Mouse (Mus musculus): Measurements from ENCODE around the gene Scn3b.

The Scn3b gene

GRCm38 (mm10) chr9:40296251-40296650, 27.2 kb downstream of the Scn3b start:
- POLR2A ChIA-PET, result interaction anchor here in 1 of 4 experiments (1.8 kb wide), 1 partner anchor 60 kb away, joined by 4 read pairs; no protein-coding TSS in a partner anchor
- CTCF ChIA-PET, result interaction anchor here in 1 of 4 experiments (1.0 kb wide), 1 partner anchor 34 kb away, joined by 6 read pairs; no protein-coding TSS in a partner anchor

- POLR2A ChIA-PET, result interaction anchor here in 1 of 4 experiments (3.7 kb wide), 1 partner anchor 58 kb away, joined by 15 read pairs; no protein-coding TSS in a partner anchor
- CTCF ChIA-PET, result interaction anchor here in 1 of 4 experiments (0.8 to 1.8 kb wide), 2 partner anchors 33 to 36 kb away, joined by 3 to 4 read pairs; no protein-coding TSS in a partner anchor
These were observed 29.0 kb downstream of the Scn3b start for GRCm38 (mm10) chr9:40297969-40298368.

GRCm38 (mm10) chr9:40299323-40299722, 30.3 kb downstream of the Scn3b start:
- POLR2A ChIA-PET, result interaction anchor here in 2 of 4 experiments (0.6 to 3.7 kb wide), 9 partner anchors 11 to 150 kb away, joined by 3 to 15 read pairs (median 4); no protein-coding TSS in a partner anchor
- CTCF ChIA-PET, result interaction anchor here in 2 of 4 experiments (1.2 to 1.8 kb wide), 2 partner anchors 32 to 34 kb away, joined by 4 to 5 read pairs; no protein-coding TSS in a partner anchor

- POLR2A ChIA-PET, result interaction anchor here in 2 of 4 experiments (0.6 to 3.7 kb wide), 14 partner anchors 10 to 149 kb away, joined by 3 to 15 read pairs (median 3); no protein-coding TSS in a partner anchor
- CTCF ChIA-PET, result interaction anchor here in 1 of 4 experiments (1.2 kb wide), 1 partner anchor 33 kb away, joined by 5 read pairs; no protein-coding TSS in a partner anchor
These were observed 31.3 kb downstream of the Scn3b start for GRCm38 (mm10) chr9:40300018-40300989.

- POLR2A ChIA-PET, result interaction anchor here in 1 of 4 experiments (1.4 to 3.7 kb wide), 2 partner anchors 62 to 65 kb away, joined by 3 to 15 read pairs; no protein-coding TSS in a partner anchor
- CTCF ChIA-PET, result no interaction called here
These were observed 32.5 kb downstream of the Scn3b start for GRCm38 (mm10) chr9:40301475-40301874.

GRCm38 (mm10) chr9:40302375-40302774, 33.4 kb downstream of the Scn3b start:
- CTCF ChIA-PET, result interaction anchor here in 1 of 4 experiments (1.2 kb wide), 1 partner anchor 31 kb away, joined by 4 read pairs; no protein-coding TSS in a partner anchor
- POLR2A ChIA-PET, result interaction anchor here in 2 of 4 experiments (1.3 to 1.8 kb wide), 3 partner anchors 10 to 64 kb away, joined by 3 to 6 read pairs (median 5); no protein-coding TSS in a partner anchor

- POLR2A ChIA-PET, result interaction anchor here in 2 of 4 experiments (1.1 to 1.5 kb wide), 3 partner anchors 35 to 65 kb away, joined by 3 to 6 read pairs (median 5); partner anchors contain the start of gene Scn3b (in 1 of the 2)
- CTCF ChIA-PET, result no interaction called here
These were observed 35.2 kb downstream of the Scn3b start for GRCm38 (mm10) chr9:40304243-40304642.

- ChIA-PET POLR2A (interaction anchor here in 1 of 4 experiments (1.1 kb wide), 1 partner anchor 13 kb away, joined by 3 read pairs; no protein-coding TSS in a partner anchor), CTCF (no interaction called here)
These were observed 38.3 kb downstream of the Scn3b start for GRCm38 (mm10) chr9:40307311-40307710.

GRCm38 (mm10) chr9:40309876-40310275, 40.9 kb downstream of the Scn3b start:
- ChIA-PET CTCF (interaction anchor here in 1 of 4 experiments (2.0 kb wide), 1 partner anchor 24 kb away, joined by 7 read pairs; no protein-coding TSS in a partner anchor), POLR2A (interaction anchor here in 2 of 4 experiments (0.8 to 5.5 kb wide), 8 partner anchors 7 to 109 kb away, joined by 3 to 21 read pairs (median 5); no protein-coding TSS in a partner anchor)

- CTCF ChIA-PET, result interaction anchor here in 2 of 4 experiments (0.6 to 1.1 kb wide), 2 partner anchors 13 to 18 kb away, joined by 3 to 7 read pairs; no protein-coding TSS in a partner anchor
- POLR2A ChIA-PET, result interaction anchor here in 2 of 4 experiments (0.5 to 5.5 kb wide), 10 partner anchors 9 to 406 kb away, joined by 3 to 21 read pairs (median 5); no protein-coding TSS in a partner anchor
These were observed 42.8 kb downstream of the Scn3b start for GRCm38 (mm10) chr9:40311813-40312212.

GRCm38 (mm10) chr9:40316865-40317660, 48.0 kb downstream of the Scn3b start:
- CTCF ChIA-PET, result interaction anchor here (0.7 to 1.6 kb wide), 6 partner anchors 14 to 70 kb away, joined by 3 to 4 read pairs (median 3); no protein-coding TSS in a partner anchor
- POLR2A ChIA-PET, result interaction anchor here in 2 of 4 experiments (0.6 to 2.6 kb wide), 10 partner anchors 8 to 78 kb away, joined by 3 to 6 read pairs (median 3); no protein-coding TSS in a partner anchor

- ChIA-PET CTCF (interaction anchor here (0.7 to 1.6 kb wide), 6 partner anchors 13 to 71 kb away, joined by 3 to 4 read pairs (median 3); no protein-coding TSS in a partner anchor), POLR2A (interaction anchor here in 2 of 4 experiments (0.8 to 2.6 kb wide), 10 partner anchors 9 to 78 kb away, joined by 3 to 6 read pairs (median 3); no protein-coding TSS in a partner anchor)
These were observed 48.7 kb downstream of the Scn3b start for GRCm38 (mm10) chr9:40317735-40318134.

- ChIA-PET POLR2A (interaction anchor here in 3 of 4 experiments (0.9 to 4.1 kb wide), 7 partner anchors 9 to 79 kb away, joined by 3 to 60 read pairs (median 4); no protein-coding TSS in a partner anchor), CTCF (interaction anchor here (0.6 to 1.2 kb wide), 6 partner anchors 11 to 79 kb away, joined by 3 to 5 read pairs (median 3); no protein-coding TSS in a partner anchor)
These were observed 49.8 kb downstream of the Scn3b start for GRCm38 (mm10) chr9:40318771-40319170.

- ChIA-PET POLR2A (interaction anchor here in 3 of 4 experiments (0.8 to 4.1 kb wide), 11 partner anchors 9 to 84 kb away, joined by 3 to 60 read pairs (median 13); no protein-coding TSS in a partner anchor), CTCF (interaction anchor here in 3 of 4 experiments (0.6 to 2.6 kb wide), 6 partner anchors 10 to 79 kb away, joined by 3 to 25 read pairs (median 5); no protein-coding TSS in a partner anchor)
These were observed 51.4 kb downstream of the Scn3b start for GRCm38 (mm10) chr9:40320405-40320804.

GRCm38 (mm10) chr9:40320879-40321667, 52.1 kb downstream of the Scn3b start:
- ChIA-PET POLR2A (interaction anchor here (0.6 to 4.1 kb wide), 20 partner anchors 9 to 1832 kb away, joined by 3 to 60 read pairs (median 3); no protein-coding TSS in a partner anchor), CTCF (interaction anchor here (0.6 to 2.6 kb wide), 11 partner anchors 9 to 1835 kb away, joined by 3 to 25 read pairs (median 4); no protein-coding TSS in a partner anchor)

- ChIA-PET CTCF (interaction anchor here (0.6 to 2.6 kb wide), 7 partner anchors 9 to 1834 kb away, joined by 3 to 25 read pairs (median 4); no protein-coding TSS in a partner anchor), POLR2A (interaction anchor here (0.6 to 4.1 kb wide), 22 partner anchors 9 to 1831 kb away, joined by 3 to 60 read pairs (median 4); no protein-coding TSS in a partner anchor)
These were observed 52.6 kb downstream of the Scn3b start for GRCm38 (mm10) chr9:40321668-40322003.
